Mouse (Mus musculus): ENCODE data around the gene 1700028J19Rik. TPM values are rescaled to one million over a fixed set of nuclear protein-coding genes. Genes with fewer than 3 reads are reported as not detected.
"Not testable (repeated sequence)": the region's sequence is repeated elsewhere in the genome, so short reads cannot be mapped to it uniquely, and the experiment has no call there.

1700028J19Rik gene
- polyA plus RNA-seq, 1 experiment from 2014 or later, result 0.99 TPM

- Histone ChIP-seq H3K4me2 (ENCODE audit: low read depth, low read length, severe bottlenecking) (no peak within 1 kb of the TSS), H3K27ac (ENCODE audit: low read depth, low read length) (no peak within 1 kb of the TSS), H3K4me1 (replicated peaks; ENCODE audit: control insufficient read depth, insufficient read depth, low read length) (peaks cover 3% of the 10 kb centered on the region; the same call in 1 of the 2 replicates), H3K27me3 (ENCODE audit: control insufficient read depth, insufficient read depth, low read length) (peaks cover 2% of the 10 kb centered on the region; the same call in 1 of the 2 replicates), H3K4me3 (ENCODE audit: low read depth, low read length) (no peak within 1 kb of the TSS), H3K9ac (ENCODE audit: low read length) (no peak within 1 kb of the TSS), H3K36me3 (ENCODE audit: control insufficient read depth, insufficient read depth, low read length) (no peaks in the 10 kb centered on the region), H3K9me3 (ENCODE audit: control insufficient read depth, low read length) (no peaks in the 10 kb centered on the region)
- ATAC-seq (replicated peaks; ENCODE audit: low FRiP score) (no peak), DNase-seq (ENCODE audit: low spot score) (no peak)
- WGBS, result 73% methylated on average over 5 of the region's 5 CpGs
Observed at GRCm38 (mm10) chr7:44261147-44261546, 14.7 kb upstream of the 1700028J19Rik start, which contains the start of gene Gm15517. Gene Gm15517, plus strand, starts transcription at chr7:44261447.

- Histone ChIP-seq H3K27me3 (ENCODE audit: control insufficient read depth, insufficient read depth, low read length) (peaks cover 2% of the 10 kb centered on the region; the same call in 1 of the 2 replicates), H3K9me3 (ENCODE audit: control insufficient read depth, low read length) (no peaks in the 10 kb centered on the region), H3K4me3 (ENCODE audit: low read depth, low read length) (no peak overlapping the region), H3K4me1 (replicated peaks; ENCODE audit: control insufficient read depth, insufficient read depth, low read length) (peaks cover 3% of the 10 kb centered on the region; the same call in 1 of the 2 replicates), H3K4me2 (ENCODE audit: low read depth, low read length, severe bottlenecking) (no peak overlapping the region), H3K27ac (ENCODE audit: low read depth, low read length) (no peak overlapping the region), H3K36me3 (ENCODE audit: control insufficient read depth, insufficient read depth, low read length) (no peaks in the 10 kb centered on the region), H3K9ac (ENCODE audit: low read length) (no peak overlapping the region)
- no peak for ATAC-seq (replicated peaks; ENCODE audit: low FRiP score)
- no peak for DNase-seq (ENCODE audit: low spot score)
- 74% methylated on average over 6 of the region's 6 CpGs for WGBS
Observed at GRCm38 (mm10) chr7:44260410-44260809, 13.9 kb upstream of the 1700028J19Rik start.

DNA sequence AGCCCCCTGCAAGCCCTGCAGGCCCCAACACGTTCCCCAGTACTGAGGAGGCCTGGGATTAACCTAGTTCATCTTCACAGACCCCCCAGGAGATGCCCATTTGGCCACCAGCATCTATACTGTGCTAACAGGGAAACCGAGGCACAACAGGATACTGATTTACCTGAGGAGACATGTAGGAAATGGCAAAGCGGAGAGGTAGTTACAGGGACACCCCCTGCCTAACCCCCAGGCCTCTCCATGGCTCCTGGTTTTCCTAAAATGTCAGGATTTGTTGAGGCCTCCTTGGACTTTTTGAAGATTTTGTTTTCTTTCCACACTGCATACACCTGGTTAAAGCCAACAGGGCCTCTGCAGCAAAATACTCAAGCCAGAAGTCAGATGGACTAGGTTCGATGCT lies 10.8 kb upstream of the 1700028J19Rik start, which contains the start of gene Acp4:
Gene Acp4 (minus strand): TSS at position 101 of the 400 bp plus-strand sequence.
- no peak within 1 kb of the TSS for H3K9ac ChIP-seq (ENCODE audit: low read length)
- ATAC-seq (replicated peaks; ENCODE audit: low FRiP score) (no peak), DNase-seq (ENCODE audit: low spot score) (no peak)
- H3K27ac ChIP-seq (ENCODE audit: low read depth, low read length), result no peak within 1 kb of the TSS
- peaks cover 5% of the 10 kb centered on the region; the same call in 1 of the 2 replicates for H3K36me3 ChIP-seq (ENCODE audit: control insufficient read depth, insufficient read depth, low read length)
- no peak within 1 kb of the TSS for H3K4me2 ChIP-seq (ENCODE audit: low read depth, low read length, severe bottlenecking)
- no peaks in the 10 kb centered on the region for H3K9me3 ChIP-seq (ENCODE audit: control insufficient read depth, low read length)
- 75% methylated on average over 4 of the region's 4 CpGs for WGBS
- H3K4me3 ChIP-seq (ENCODE audit: low read depth, low read length), result no peak within 1 kb of the TSS
- H3K27me3 ChIP-seq (ENCODE audit: control insufficient read depth, insufficient read depth, low read length), result no peaks in the 10 kb centered on the region
- H3K4me1 ChIP-seq (replicated peaks; ENCODE audit: control insufficient read depth, insufficient read depth, low read length), result no peaks in the 10 kb centered on the region

DNA sequence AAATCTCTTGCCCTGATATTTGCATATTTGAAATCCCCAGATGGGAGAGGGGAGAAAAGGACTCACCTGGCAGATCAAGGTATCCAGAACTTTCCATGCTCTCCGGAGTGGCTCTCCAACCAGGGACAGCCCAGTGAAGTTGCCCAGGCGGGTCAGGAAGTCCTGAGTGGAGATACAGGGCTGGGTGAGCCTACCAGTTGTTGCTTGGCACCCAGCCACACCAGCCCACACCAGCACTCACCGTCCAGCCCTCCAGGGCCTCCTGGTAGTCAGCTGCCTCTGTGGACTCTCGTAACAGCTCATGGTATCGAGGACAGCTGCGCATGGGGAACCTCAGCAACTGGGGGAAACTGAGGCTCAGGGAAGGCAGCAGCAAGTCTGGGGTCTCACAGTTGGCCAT lies 8.4 kb upstream of the 1700028J19Rik start:
- Histone ChIP-seq H3K27me3 (ENCODE audit: control insufficient read depth, insufficient read depth, low read length) (no peaks in the 10 kb centered on the region), H3K4me3 (ENCODE audit: low read depth, low read length) (no peak overlapping the region), H3K27ac (ENCODE audit: low read depth, low read length) (no peak overlapping the region), H3K9me3 (ENCODE audit: control insufficient read depth, low read length) (no peaks in the 10 kb centered on the region), H3K36me3 (ENCODE audit: control insufficient read depth, insufficient read depth, low read length) (peaks cover 9% of the 10 kb centered on the region; the same call in 1 of the 2 replicates), H3K9ac (ENCODE audit: low read length) (no peak overlapping the region), H3K4me2 (ENCODE audit: low read depth, low read length, severe bottlenecking) (no peak overlapping the region), H3K4me1 (replicated peaks; ENCODE audit: control insufficient read depth, insufficient read depth, low read length) (no peaks in the 10 kb centered on the region)
- ATAC-seq (replicated peaks; ENCODE audit: low FRiP score) (no peak), DNase-seq (ENCODE audit: low spot score) (no peak)
- 86% methylated on average over 6 of the region's 6 CpGs for WGBS

DNA sequence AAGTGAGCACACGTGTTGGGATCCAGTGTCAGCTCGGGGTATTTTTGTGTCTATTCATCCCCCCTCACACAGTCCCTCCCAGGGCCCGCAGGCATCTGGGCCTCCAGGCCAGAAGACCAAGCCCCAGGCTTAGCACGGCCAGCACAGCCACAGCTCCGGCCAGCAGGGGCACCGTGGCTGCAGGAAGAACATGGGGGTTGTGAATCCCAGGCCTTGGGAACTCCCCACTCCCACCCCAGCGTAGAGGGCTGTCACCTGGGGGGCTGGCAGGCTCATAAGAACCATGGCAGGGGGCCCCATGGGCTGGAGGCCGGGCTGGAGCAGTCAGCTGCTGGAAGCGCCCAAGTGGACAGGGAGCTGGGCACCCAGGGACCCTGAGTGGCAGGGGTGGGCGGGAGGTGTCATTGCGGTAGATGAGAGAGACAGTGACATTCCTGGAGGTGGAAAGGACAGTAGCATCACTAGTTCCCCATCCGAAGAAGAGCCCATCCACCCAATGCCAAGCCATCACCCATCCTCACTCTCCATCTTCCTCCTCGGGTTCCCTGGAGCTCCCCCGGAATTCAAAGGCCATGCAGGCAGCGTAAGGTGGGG lies 6.6 kb upstream of the 1700028J19Rik start:
- no peak overlapping the region for H3K27ac ChIP-seq (ENCODE audit: low read depth, low read length)
- H3K9ac ChIP-seq (ENCODE audit: low read length), result no peak overlapping the region
- H3K4me2 ChIP-seq (ENCODE audit: low read depth, low read length, severe bottlenecking), result no peak overlapping the region
- DNase-seq (ENCODE audit: low spot score) (no peak), ATAC-seq (replicated peaks; ENCODE audit: low FRiP score) (no peak)
- H3K9me3 ChIP-seq (ENCODE audit: control insufficient read depth, low read length), result no peaks in the 10 kb centered on the region
- peaks cover 10% of the 10 kb centered on the region; the same call in 1 of the 2 replicates for H3K36me3 ChIP-seq (ENCODE audit: control insufficient read depth, insufficient read depth, low read length)
- H3K27me3 ChIP-seq (ENCODE audit: control insufficient read depth, insufficient read depth, low read length), result no peaks in the 10 kb centered on the region
- H3K4me1 ChIP-seq (replicated peaks; ENCODE audit: control insufficient read depth, insufficient read depth, low read length), result no peaks in the 10 kb centered on the region; the same call in 1 of the 2 replicates
- 64% methylated on average over 15 of the region's 15 CpGs for WGBS
- no peak overlapping the region for H3K4me3 ChIP-seq (ENCODE audit: low read depth, low read length)

GRCm38 (mm10) chr7:44250732-44251275 lies 4.3 kb upstream of the 1700028J19Rik start:
- not testable (repeated sequence) for H3K4me2 ChIP-seq (ENCODE audit: low read depth, low read length, severe bottlenecking); H3K9me3 ChIP-seq (ENCODE audit: control insufficient read depth, low read length); H3K27ac ChIP-seq (ENCODE audit: low read depth, low read length); H3K4me3 ChIP-seq (ENCODE audit: low read depth, low read length); H3K4me1 ChIP-seq (replicated peaks; ENCODE audit: control insufficient read depth, insufficient read depth, low read length); ATAC-seq (replicated peaks; ENCODE audit: low FRiP score); H3K9ac ChIP-seq (ENCODE audit: low read length); H3K27me3 ChIP-seq (ENCODE audit: control insufficient read depth, insufficient read depth, low read length); DNase-seq (ENCODE audit: low spot score)
- whole genome bisulfite sequencing, result 94% methylated on average over 17 of the region's 17 CpGs
- H3K36me3 ChIP-seq (ENCODE audit: control insufficient read depth, insufficient read depth, low read length), result peaks cover 10% of the 10 kb centered on the region; the same call in 1 of the 2 replicates

DNA sequence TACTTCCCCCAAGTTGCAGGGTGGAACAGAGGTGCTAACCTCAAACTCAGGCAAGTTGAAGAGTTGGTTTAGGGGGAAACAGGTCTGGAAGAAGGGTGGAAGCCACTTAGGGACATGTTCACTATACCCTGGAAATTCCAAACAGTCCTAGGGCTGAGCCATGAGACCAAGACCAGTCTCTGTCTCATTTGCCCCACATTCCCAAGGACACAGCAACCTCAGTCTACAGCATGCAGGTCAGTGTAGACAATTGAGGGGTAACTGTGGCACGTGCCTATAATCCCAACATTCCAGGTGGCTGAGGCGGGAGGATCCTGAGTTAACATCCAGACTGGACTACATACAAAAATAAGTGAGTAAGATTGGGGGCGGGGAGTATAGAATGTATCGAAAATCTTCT lies 2.8 kb upstream of the 1700028J19Rik start:
- Histone ChIP-seq H3K9ac (ENCODE audit: low read length) (no peak overlapping the region), H3K4me3 (ENCODE audit: low read depth, low read length) (no peak overlapping the region), H3K27me3 (ENCODE audit: control insufficient read depth, insufficient read depth, low read length) (no peaks in the 10 kb centered on the region), H3K27ac (ENCODE audit: low read depth, low read length) (no peak overlapping the region), H3K36me3 (ENCODE audit: control insufficient read depth, insufficient read depth, low read length) (peaks cover 10% of the 10 kb centered on the region; the same call in 1 of the 2 replicates), H3K9me3 (ENCODE audit: control insufficient read depth, low read length) (no peaks in the 10 kb centered on the region), H3K4me2 (ENCODE audit: low read depth, low read length, severe bottlenecking) (no peak overlapping the region), H3K4me1 (replicated peaks; ENCODE audit: control insufficient read depth, insufficient read depth, low read length) (peaks cover 4% of the 10 kb centered on the region; the same call in 1 of the 2 replicates)
- WGBS, result 96% methylated on average over 4 of the region's 4 CpGs
- ATAC-seq (replicated peaks; ENCODE audit: low FRiP score), result no peak
- DNase-seq (ENCODE audit: low spot score), result no peak

DNA sequence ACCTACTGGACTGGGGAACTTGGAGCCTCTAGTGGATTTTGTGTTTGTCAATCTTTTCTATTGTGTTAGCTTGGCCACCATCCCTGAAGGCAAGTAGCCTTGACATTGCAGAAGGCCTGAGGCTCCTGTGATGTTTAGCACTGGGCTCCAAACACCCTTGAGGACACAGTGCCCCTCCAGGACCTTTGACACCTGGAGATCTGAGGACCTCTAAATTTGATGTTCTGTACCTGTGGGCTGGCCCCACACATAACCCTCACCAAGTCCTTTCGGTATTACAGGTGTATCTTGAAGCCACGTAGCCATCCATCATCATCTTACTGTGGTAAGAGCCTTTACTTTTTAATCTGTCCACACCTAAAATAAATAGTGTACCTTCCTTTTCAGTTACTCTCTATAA lies 1.5 kb upstream of the 1700028J19Rik start:
- peak overlapping the region; percentile 93; the same call in 1 of the 2 replicates for H3K9ac ChIP-seq (ENCODE audit: low read length)
- 92% methylated on average over 2 of the region's 2 CpGs for WGBS
- DNase-seq (ENCODE audit: low spot score), result no peak
- peak overlapping the region; percentile 68 for H3K4me2 ChIP-seq (ENCODE audit: low read depth, low read length, severe bottlenecking)
- H3K4me1 ChIP-seq (replicated peaks; ENCODE audit: control insufficient read depth, insufficient read depth, low read length), result peaks cover 4% of the 10 kb centered on the region; the same call in 1 of the 2 replicates
- no peaks in the 10 kb centered on the region for H3K27me3 ChIP-seq (ENCODE audit: control insufficient read depth, insufficient read depth, low read length)
- peaks cover 10% of the 10 kb centered on the region; the same call in 1 of the 2 replicates for H3K36me3 ChIP-seq (ENCODE audit: control insufficient read depth, insufficient read depth, low read length)
- H3K9me3 ChIP-seq (ENCODE audit: control insufficient read depth, low read length), result no peaks in the 10 kb centered on the region
- H3K27ac ChIP-seq (ENCODE audit: low read depth, low read length), result no peak overlapping the region
- peak overlapping the region; percentile 94 for H3K4me3 ChIP-seq (ENCODE audit: low read depth, low read length)
- ATAC-seq (replicated peaks; ENCODE audit: low FRiP score), result no peak
